9 mouse cellular contexts compared by ENCODE assay signal in the genomic region with DNA sequence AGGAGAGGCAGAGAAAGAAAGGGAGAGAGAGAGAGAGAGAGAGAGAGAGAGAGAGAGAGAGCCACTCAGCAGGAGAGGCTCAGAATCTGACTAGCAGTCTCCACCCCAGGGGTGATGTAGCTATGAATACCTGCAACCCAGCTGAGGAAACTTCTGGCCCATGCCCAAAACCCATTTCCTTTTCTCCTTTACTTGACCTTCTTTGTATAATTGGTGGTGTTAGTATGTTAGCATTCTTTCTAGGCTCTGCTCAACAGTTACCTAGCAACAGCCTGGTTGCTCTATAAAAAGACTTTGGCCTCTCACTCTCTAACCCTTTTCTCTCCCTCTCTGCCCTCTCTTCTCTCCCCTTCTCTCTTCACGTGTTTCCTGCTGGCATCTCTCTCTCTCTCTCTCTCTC. TPM values are rescaled to one million over a fixed set of nuclear protein-coding genes. Genes with fewer than 3 reads are reported as not detected.
A peak's percentile ranks its signal among the peaks of the same experiment; 100 is the strongest.
DNase-seq lines count a peak whose midpoint lies in the region; ATAC-seq and TF ChIP-seq lines count a peak whose summit lies in the region.
"Had no signal": no experiment of that assay in that cellular context is flagged by ENCODE, and none has a peak within 500 bp of the region (broad histone marks: within the 10 kb centered on the region; RNA-seq: fewer than 3 reads in every experiment).

No protein-coding gene starts in this region.

- TF ChIP-seq CTCF in spleen, adult 2 months (IDR thresholded peaks at IDR 0.05; ENCODE audit: extremely low read depth, insufficient read depth, insufficient read length, insufficient replicate concordance), result no peak

- no peak overlapping the region for H3K4me3 ChIP-seq in spleen, adult 2 months (ENCODE audit: extremely low read depth, insufficient read depth, insufficient read length)
- no peak overlapping the region for H3K4me3 ChIP-seq in lung, embryonic 16.5 days (ENCODE audit: low read length)

- DNase-seq in frontal cortex, postnatal 10 days (ENCODE audit: low spot score in 2 of 2), result peak; percentile 13 to 23
- DNase-seq in frontal cortex, postnatal 14 days (ENCODE audit: low spot score in 2 of 2), result no peak
- peak; percentile 79 for DNase-seq in spleen, adult 2 months (ENCODE audit: low read depth in 1 of 2, low spot score in 2 of 2)
- no peak for DNase-seq in spleen, adult 12 weeks (ENCODE audit: low spot score)
- peak; percentile 63 to 75 for DNase-seq in heart, postnatal 14 days
- no peak for DNase-seq in urinary bladder, adult 2 months (ENCODE audit: low spot score)
- no peak for DNase-seq in ovary, postnatal 10 days (ENCODE audit: low spot score)

- no peaks in the 10 kb centered on the region for H3K27me3 ChIP-seq in spleen, adult 2 months (ENCODE audit: control insufficient read depth, insufficient read depth, low read length)
- no peaks in the 10 kb centered on the region for H3K27me3 ChIP-seq in lung, embryonic 16.5 days (ENCODE audit: control insufficient read depth, insufficient read depth, low read depth, low read length)

- peak; percentile 5; the same call in 1 of the 2 replicates for TF ChIP-seq POLR2A in spleen, adult 2 months (IDR thresholded peaks at IDR 0.05; ENCODE audit: low read depth, low read length)

- no peaks in the 10 kb centered on the region for H3K9me3 ChIP-seq in lung, embryonic 16.5 days (ENCODE audit: control insufficient read depth, low read length)

- H3K4me1 ChIP-seq in spleen, adult 2 months (ENCODE audit: control insufficient read depth, insufficient read depth, insufficient read length), result peaks cover 49% of the 10 kb centered on the region
- peaks cover 8% of the 10 kb centered on the region for H3K4me1 ChIP-seq in lung, embryonic 16.5 days (replicated peaks; ENCODE audit: control insufficient read depth, insufficient read depth, low read length)

- ATAC-seq in lung, embryonic 16.5 days (ENCODE audit: low read depth), result peak; percentile 90

- no peak overlapping the region for H3K9ac ChIP-seq in lung, embryonic 16.5 days (ENCODE audit: low read length)

- intact Hi-C loops in heart, postnatal 14 days (cut with DNase I), result no loop called here

- peaks cover 4% of the 10 kb centered on the region for H3K36me3 ChIP-seq in spleen, adult 2 months (ENCODE audit: control insufficient read depth, insufficient read depth, low read length)
- no peaks in the 10 kb centered on the region for H3K36me3 ChIP-seq in lung, embryonic 16.5 days (ENCODE audit: control insufficient read depth, insufficient read depth, low read length)

- H3K4me2 ChIP-seq in lung, embryonic 16.5 days (ENCODE audit: low read depth, low read length), result no peak overlapping the region

- 0% methylated on average over 1 of the region's 1 CpGs for WGBS in spleen, adult 2 months
- WGBS in lung, embryonic 16.5 days, result 6% methylated on average over 1 of the region's 1 CpGs

- peak overlapping the region; percentile 75 for H3K27ac ChIP-seq in spleen, adult 2 months (ENCODE audit: insufficient read depth, low read length)
- H3K27ac ChIP-seq in lung, embryonic 16.5 days (ENCODE audit: low read length), result no peak overlapping the region; the same call in 1 of the 2 replicates

RNA-seq across cellular contexts. Expression of gene Gimap7, which starts 7.1 kb away (rescaled TPM):
- polyA plus RNA-seq in spleen, adult 2 months (2012; rRNA removed), result 9.5 and 11.6 TPM in 2 replicates
- total RNA-seq in heart, postnatal 14 days (2021), result under 1 TPM; 0.22 to 0.24 TPM
- polyA plus RNA-seq in lung, embryonic 16.5 days (2015; fragmentation: Nextera tagmentation; extraction: Ambion mirVana), result not detected in 2 replicates
- 0.65 and 1.0 TPM in 2 replicates for polyA plus RNA-seq in urinary bladder, adult 2 months (2012; rRNA removed)
- total RNA-seq: MEL had no signal

RNA-seq across cellular contexts. Expression of gene Gm28053, which starts 7.1 kb away (rescaled TPM):
- polyA plus RNA-seq in spleen, adult 2 months (2012; rRNA removed), result 0.43 and 0.82 TPM in 2 replicates
- total RNA-seq in heart, postnatal 14 days (2021), result 1 to 10 TPM; 3.5 to 7.9 TPM
- polyA plus RNA-seq in lung, embryonic 16.5 days (2015; fragmentation: Nextera tagmentation; extraction: Ambion mirVana), result 3.6 and 4.6 TPM in 2 replicates
- 1.3 and 1.8 TPM in 2 replicates for polyA plus RNA-seq in urinary bladder, adult 2 months (2012; rRNA removed)
- total RNA-seq: MEL had no signal

RNA-seq across cellular contexts. Expression of gene Gimap1, which starts 13.4 kb away (rescaled TPM):
- 94.4 and 103 TPM in 2 replicates for polyA plus RNA-seq in spleen, adult 2 months (2012; rRNA removed)
- total RNA-seq in heart, postnatal 14 days (2021), result 10 to 100 TPM; 14.6 to 15.7 TPM
- polyA plus RNA-seq in lung, embryonic 16.5 days (2015; fragmentation: Nextera tagmentation; extraction: Ambion mirVana), result 46.7 and 51.1 TPM in 2 replicates
- 3.0 and 5.5 TPM in 2 replicates for polyA plus RNA-seq in urinary bladder, adult 2 months (2012; rRNA removed)
- total RNA-seq: MEL had no signal

RNA-seq across cellular contexts. Expression of gene Gimap6, which starts 17.5 kb away (rescaled TPM):
- polyA plus RNA-seq in spleen, adult 2 months (2012; rRNA removed), result 50.8 and 54.3 TPM in 2 replicates
- total RNA-seq in heart, postnatal 14 days (2021), result 10 to 100 TPM; 48.0 to 53.9 TPM
- polyA plus RNA-seq in lung, embryonic 16.5 days (2015; fragmentation: Nextera tagmentation; extraction: Ambion mirVana), result 50.6 and 54.7 TPM in 2 replicates
- 22.4 and 25.3 TPM in 2 replicates for polyA plus RNA-seq in urinary bladder, adult 2 months (2012; rRNA removed)
- total RNA-seq: MEL had no signal

RNA-seq across cellular contexts. Expression of gene Gimap5, which starts 20.5 kb away (rescaled TPM):
- 74.0 and 90.0 TPM in 2 replicates for polyA plus RNA-seq in spleen, adult 2 months (2012; rRNA removed)
- 1 to 10 TPM; 8.3 to 9.0 TPM for total RNA-seq in heart, postnatal 14 days (2021)
- polyA plus RNA-seq in lung, embryonic 16.5 days (2015; fragmentation: Nextera tagmentation; extraction: Ambion mirVana), result 22.3 and 22.4 TPM in 2 replicates
- 6.1 and 7.7 TPM in 2 replicates for polyA plus RNA-seq in urinary bladder, adult 2 months (2012; rRNA removed)
- total RNA-seq: MEL had no signal

Comparison
In these comparisons a context has a peak if more than half of its experiments do, and no peak if none do; other contexts are left out.
1. DNase-seq: peak in frontal cortex, postnatal 10 days (2 of 2), spleen, adult 2 months (2 of 2) and heart, postnatal 14 days (2 of 2); none in frontal cortex, postnatal 14 days (0 of 2), spleen, adult 12 weeks (single experiment), urinary bladder, adult 2 months (single experiment) and ovary, postnatal 10 days (single experiment).